22 mouse cellular contexts compared by ENCODE assay signal in the genomic region with DNA sequence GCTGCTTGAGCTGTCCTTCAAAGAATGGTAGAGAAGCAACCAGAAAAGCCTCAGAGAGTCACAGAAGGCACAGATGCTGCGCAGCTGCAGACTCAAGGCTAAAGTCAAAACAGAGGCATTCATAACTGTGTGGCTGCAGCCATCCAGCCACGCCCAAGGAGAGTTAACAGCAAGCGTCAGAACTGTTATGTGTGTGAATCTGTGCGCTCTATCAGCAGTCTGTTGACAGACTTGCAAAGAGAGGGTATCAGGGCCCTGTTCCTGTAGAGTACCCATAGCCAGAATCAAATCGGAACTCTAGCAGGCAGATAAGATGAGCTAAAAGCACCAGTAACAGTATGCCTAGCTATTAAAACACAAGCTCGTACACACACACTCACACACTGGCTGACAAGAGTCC. TPM values are rescaled to one million over a fixed set of nuclear protein-coding genes. Genes with fewer than 3 reads are reported as not detected.
DNase-seq lines count a peak whose midpoint lies in the region; ATAC-seq lines count a peak whose summit lies in the region.
"Had no signal": no experiment of that assay in that cellular context is flagged by ENCODE, and none has a peak within 500 bp of the region (broad histone marks: within the 10 kb centered on the region; RNA-seq: fewer than 3 reads in every experiment).

No protein-coding gene starts in this region.

- H3K4me1 ChIP-seq in heart, embryonic 10.5 days, result peaks cover 13% of the 10 kb centered on the region
- peaks cover 8% of the 10 kb centered on the region; the same call in 1 of the 2 replicates for H3K4me1 ChIP-seq in heart, embryonic 12.5 days (replicated peaks)
- H3K4me1 ChIP-seq in heart, embryonic 11.5 days (ENCODE audit: control insufficient read depth, insufficient read depth, low read length), result no peaks in the 10 kb centered on the region

- H3K4me3 ChIP-seq in heart, embryonic 10.5 days, result no peak overlapping the region
- no peak overlapping the region for H3K4me3 ChIP-seq in heart, embryonic 12.5 days
- no peak overlapping the region for H3K4me3 ChIP-seq in heart, embryonic 11.5 days (ENCODE audit: low read depth, low read length)

- ATAC-seq in heart, embryonic 12.5 days (ENCODE audit: insufficient number of reproducible peaks, low FRiP score), result peak; percentile 58; the same call in 1 of the 2 replicates
- ATAC-seq in heart, embryonic 11.5 days (replicated peaks; ENCODE audit: insufficient number of reproducible peaks, low FRiP score, low TSS enrichment), result no peak
- ATAC-seq: activated CD4-positive, CD25-positive, alpha-beta regulatory T cell, adult 4 months; CD4-positive, CD25-positive, alpha-beta regulatory T cell, adult 4 months; Patski had no signal

- intact Hi-C loops in heart, postnatal 25 days (cut with DNase I), result no loop called here
- intact Hi-C loops in heart, postnatal 14 days (cut with DNase I), result no loop called here

- H3K9ac ChIP-seq in heart, embryonic 12.5 days, result no peak overlapping the region
- no peak overlapping the region for H3K9ac ChIP-seq in heart, embryonic 11.5 days (ENCODE audit: low read depth, low read length)

- H3K4me2 ChIP-seq in heart, embryonic 12.5 days, result no peak overlapping the region
- no peak overlapping the region for H3K4me2 ChIP-seq in heart, embryonic 11.5 days

- WGBS in heart, embryonic 10.5 days, result 40% methylated on average over 6 of the region's 6 CpGs
- WGBS in heart, embryonic 12.5 days, result 30% methylated on average over 6 of the region's 6 CpGs
- 37% methylated on average over 6 of the region's 6 CpGs for WGBS in heart, embryonic 11.5 days (ENCODE audit: insufficient replicate concordance)

- peak; percentile 58 for DNase-seq in heart, adult 11 months
- DNase-seq in heart, postnatal 25 days (ENCODE audit: low spot score), result no peak
- DNase-seq in heart, embryonic 10.5 days (ENCODE audit: low spot score), result peak; percentile 73
- no peak for DNase-seq in heart, postnatal 14 days
- DNase-seq: adrenal gland, adult 2 months; adrenal gland, adult 8-10 months; adrenal gland, postnatal 10 days; adrenal gland, postnatal 14 days; adrenal gland, postnatal 25 days; adrenal gland, postnatal 36 days; B cell, adult 2 months; cerebellum, adult 11 months; cerebellum, adult 11-12 months; cerebellum, adult 18-20 months had no signal

- H3K27me3 ChIP-seq in heart, embryonic 10.5 days (ENCODE audit: insufficient read depth, poor library complexity, severe bottlenecking), result peaks cover 35% of the 10 kb centered on the region
- peaks cover 38% of the 10 kb centered on the region for H3K27me3 ChIP-seq in heart, embryonic 12.5 days (replicated peaks)
- peaks cover 15% of the 10 kb centered on the region for H3K27me3 ChIP-seq in heart, embryonic 11.5 days (ENCODE audit: control insufficient read depth, insufficient read depth, low read length)
- H3K27me3 ChIP-seq: CH12.LX, Patski had no signal

- no peaks in the 10 kb centered on the region for H3K9me3 ChIP-seq in heart, embryonic 10.5 days
- no peaks in the 10 kb centered on the region for H3K9me3 ChIP-seq in heart, embryonic 12.5 days (replicated peaks)
- H3K9me3 ChIP-seq in heart, embryonic 11.5 days (replicated peaks; ENCODE audit: control insufficient read depth, low read length), result no peaks in the 10 kb centered on the region
- H3K9me3 ChIP-seq: G1E had no signal

- H3K36me3 ChIP-seq in heart, embryonic 10.5 days, result no peaks in the 10 kb centered on the region
- no peaks in the 10 kb centered on the region for H3K36me3 ChIP-seq in heart, embryonic 12.5 days
- H3K36me3 ChIP-seq in heart, embryonic 11.5 days (ENCODE audit: control insufficient read depth, insufficient read depth, low read length), result no peaks in the 10 kb centered on the region
- H3K36me3 ChIP-seq: G1E had no signal

- H3K27ac ChIP-seq in heart, embryonic 10.5 days, result no peak overlapping the region
- H3K27ac ChIP-seq in heart, embryonic 12.5 days (ENCODE audit: poor library complexity, severe bottlenecking), result no peak overlapping the region
- no peak overlapping the region for H3K27ac ChIP-seq in heart, embryonic 11.5 days (ENCODE audit: low read depth, low read length)

RNA-seq across cellular contexts. Expression of gene Glis3, which starts 4.5 kb away (rescaled TPM):
- total RNA-seq in heart, postnatal 25 days (2021), result 1 to 10 TPM; 1.6 TPM
- polyA plus RNA-seq in heart, embryonic 10.5 days (2016; fragmentation: Nextera tagmentation; extraction: Ambion mirVana), result 0.99 and 1.4 TPM in 2 replicates
- total RNA-seq in heart, postnatal 14 days (2021), result 1 to 10 TPM; 1.2 to 1.3 TPM
- 0.72 and 1.7 TPM in 2 replicates for polyA plus RNA-seq in heart, embryonic 12.5 days (2016; fragmentation: Nextera tagmentation; extraction: Ambion mirVana)
- polyA plus RNA-seq in heart, embryonic 11.5 days (2014; fragmentation: Nextera tagmentation; extraction: Ambion mirVana), result 0.49 and 1.3 TPM in 2 replicates
- total RNA-seq: CH12.LX, MEL had no signal
- polyA plus RNA-seq: G1E had no signal

Comparison
In these comparisons a context has a peak if more than half of its experiments do, and no peak if none do; other contexts are left out.
1. DNase-seq: peak in heart, adult 11 months (single experiment) and heart, embryonic 10.5 days (single experiment); none in heart, postnatal 25 days (single experiment) and heart, postnatal 14 days (0 of 2).